Mouse (Mus musculus): ENCODE results near the gene Gm8693. TPM values are rescaled to one million over a fixed set of nuclear protein-coding genes. Genes with fewer than 3 reads are reported as not detected.
"Not testable (repeated sequence)": the region's sequence is repeated elsewhere in the genome, so short reads cannot be mapped to it uniquely, and the experiment has no call there.

The Gm8693 gene
- not detected for total RNA-seq (2021)
- long read RNA-seq, experiment 1: 0 reads
- long read RNA-seq, experiment 2: 0 reads

DNA sequence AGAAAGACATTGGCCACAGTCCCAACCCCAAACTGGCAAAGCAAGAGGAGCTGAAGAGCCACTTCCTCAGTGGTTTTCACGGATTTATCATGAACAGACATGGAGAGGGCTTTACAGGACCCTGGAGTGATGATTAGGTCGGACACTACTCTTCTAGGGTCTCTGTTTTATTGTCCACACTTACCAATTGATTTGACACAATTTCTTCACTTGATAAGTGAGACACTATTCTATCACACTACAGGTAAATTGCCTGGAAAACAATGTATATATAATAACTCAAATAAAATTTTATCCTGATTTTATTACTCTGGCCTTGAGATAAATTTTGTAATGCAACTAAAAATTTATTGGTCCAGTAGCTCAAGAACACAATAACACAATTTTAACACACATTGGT, at the start of gene Gm8693:
TSS of gene Gm8693 (minus strand) at position 101 of the 400 bp plus-strand sequence.
- DNase-seq: not testable (repeated sequence)

DNA sequence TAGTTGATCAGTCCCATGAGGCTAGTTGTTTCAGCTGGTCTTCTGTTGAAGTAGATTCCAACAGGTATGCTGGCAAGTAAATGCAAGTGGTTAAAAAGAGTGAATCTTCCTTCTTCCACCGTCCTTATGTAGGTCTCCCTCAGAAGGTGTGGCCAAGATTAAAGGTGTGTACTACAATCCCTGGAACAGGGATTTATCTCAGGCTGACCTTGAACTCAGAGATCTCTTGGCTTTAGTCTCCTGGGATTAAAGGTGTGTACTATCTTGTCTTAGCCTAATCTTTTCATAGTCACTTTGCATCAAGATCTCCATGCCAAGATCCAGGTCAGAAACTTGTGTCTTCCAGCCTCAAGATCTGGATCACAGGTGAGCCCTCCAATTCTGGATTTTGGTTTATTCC, 27.5 kb upstream of the Gm8693 start, which contains the start of gene Gm4567:
TSS of gene Gm4567 (minus strand) at position 101 of the 400 bp plus-strand sequence.
- DNase-seq: not testable (repeated sequence)

- not testable (repeated sequence) for DNase-seq
Measured at GRCm38 (mm10) chr7:22657718-22658117, 34.4 kb downstream of the Gm8693 start, which contains the start of gene Vmn1r155. TSS of gene Vmn1r155 (plus strand) at chr7:22658018.

Other genes with a start within 250 kb of the Gm8693 start
- gene Gm10665, start 228.2 kb downstream of the Gm8693 start, total RNA-seq (2021): not detected
- gene Vmn1r151, start 192.6 kb downstream of the Gm8693 start, total RNA-seq (2021): not detected
- not detected for gene Vmn1r152, start 169.3 kb downstream of the Gm8693 start, total RNA-seq (2021)
- gene Gm8677, start 157.4 kb downstream of the Gm8693 start, total RNA-seq (2021): not detected
- not detected for gene Gm4201, start 127.0 kb downstream of the Gm8693 start, total RNA-seq (2021)
- not detected for gene Gm4565, start 104.2 kb downstream of the Gm8693 start, total RNA-seq (2021)
- not detected for gene Vmn1r155, start 34.3 kb downstream of the Gm8693 start, total RNA-seq (2021)
- gene Gm4567, start 27.4 kb upstream of the Gm8693 start, total RNA-seq (2021): not detected
- not detected for gene Vmn1r157, start 69.4 kb upstream of the Gm8693 start, total RNA-seq (2021)
- not detected for gene Vmn1r158, start 98.5 kb upstream of the Gm8693 start, total RNA-seq (2021)
- gene Vmn1r159, start 151.3 kb upstream of the Gm8693 start, total RNA-seq (2021): not detected
- gene Vmn1r160, start 178.9 kb upstream of the Gm8693 start, total RNA-seq (2021): not detected

Measured in gastrocnemius, postnatal 25 days (tissue).